Mouse (Mus musculus) small intestine, adult 2 months (tissue): ENCODE measurements around the gene Dnaja2. TPM values are rescaled to one million over a fixed set of nuclear protein-coding genes. Genes with fewer than 3 reads are reported as not detected.

Experiments used
- H3K27ac ChIP-seq: fragments of 200-500 bp; 2 replicates; pipeline ENCODE4 v1.5.1; 2012; ENCODE audit warnings: low read depth, low read length, control low read depth, inconsistent platforms; ENCODE audit not compliant: insufficient read depth
- H3K27me3 ChIP-seq: fragments of 200-500 bp; 2 replicates; pipeline ENCODE4 v1.6.1; 2012; ENCODE audit warnings: mild to moderate bottlenecking, moderate library complexity, low read length, inconsistent platforms; ENCODE audit not compliant: control insufficient read depth, insufficient read depth
- H3K36me3 ChIP-seq: fragments of 200-500 bp; 2 replicates; pipeline ENCODE4 v1.6.1; 2012; ENCODE audit warnings: mild to moderate bottlenecking, low read length, control low read depth, inconsistent platforms; ENCODE audit not compliant: control insufficient read depth, insufficient read depth
- H3K4me1 ChIP-seq: fragments of 200-500 bp; 2 replicates; pipeline ENCODE4 v1.6.1; 2012; ENCODE audit warnings: low read length, inconsistent platforms, mixed read lengths; ENCODE audit not compliant: control insufficient read depth, insufficient read depth, insufficient read length
- H3K4me3 ChIP-seq: fragments of 200-500 bp; 2 replicates; pipeline ENCODE4 v1.5.1; 2012; ENCODE audit warnings: low read depth, mild to moderate bottlenecking, control low read depth, inconsistent platforms, low read length, moderate library complexity
- CTCF ChIP-seq: fragments of 200-500 bp; IDR thresholded peaks from 2 replicates; pipeline ENCODE4 v1.5.1; 2012; ENCODE audit warnings: low read depth, mild to moderate bottlenecking, control low read depth, inconsistent platforms, low read length, moderate library complexity, mixed read lengths; ENCODE audit not compliant: insufficient replicate concordance, insufficient read length; ENCODE audit errors: extremely low read depth
- POLR2A ChIP-seq: fragments of 200-500 bp; IDR thresholded peaks from 2 replicates; pipeline ENCODE4 v1.6.1; 2012; ENCODE audit warnings: low read depth, mild to moderate bottlenecking, control low read depth, inconsistent platforms, low read length, moderate library complexity
- WGBS: fragments of 180-500 bp; shearing (Covaris S2); methylation state at CpG from one replicate; pipeline ENCODE4 v1.1.7; 2018; 5-methylcytosine and 5-hydroxymethylcytosine counted together
- polyA plus RNA-seq: library from polyadenylated mRNA; depleted of rRNA; stranded (reverse); fragments of >200 nt; gene quantifications from 2 replicates; pipeline ENCODE4 v1.2.3, GENCODE M21; 2012

Dnaja2 gene
- polyA plus RNA-seq, 1 experiment, result 10.3 TPM

GRCm38 (mm10) chr8:85594983-85595382 lies 39.8 kb upstream of the Dnaja2 start:
- Histone ChIP-seq H3K4me1 (peaks cover 3% of the 10 kb centered on the region; the same call in 1 of the 2 replicates), H3K36me3 (no peaks in the 10 kb centered on the region), H3K4me3 (no peak overlapping the region), H3K27me3 (no peaks in the 10 kb centered on the region), H3K27ac (no peak overlapping the region)
- WGBS, result 18% methylated on average over 3 of the region's 3 CpGs
- TF ChIP-seq POLR2A (no peak), CTCF (no peak)

DNA sequence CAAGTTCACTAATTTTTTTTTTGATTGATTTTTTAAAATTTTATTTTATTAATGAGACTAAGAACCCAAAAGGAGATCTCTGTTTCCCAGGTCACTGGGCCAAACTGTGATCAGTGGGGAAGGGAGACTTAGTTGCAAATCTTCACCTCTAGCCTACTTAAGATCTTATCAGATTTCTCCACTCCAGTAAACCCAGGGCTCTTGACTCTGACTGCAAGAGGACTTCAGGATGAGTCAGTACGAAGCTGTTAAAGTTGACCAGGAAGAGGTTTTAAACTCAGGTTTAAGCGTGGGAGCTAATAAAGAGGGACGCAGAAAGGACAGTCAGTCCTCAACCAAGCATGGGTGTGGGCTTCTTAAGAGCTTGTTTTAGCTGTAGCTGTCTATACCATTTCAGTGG lies 38.2 kb upstream of the Dnaja2 start:
- TF ChIP-seq CTCF (no peak), POLR2A (no peak)
- Histone ChIP-seq H3K27me3 (no peaks in the 10 kb centered on the region), H3K4me1 (peaks cover 3% of the 10 kb centered on the region; the same call in 1 of the 2 replicates), H3K36me3 (no peaks in the 10 kb centered on the region), H3K27ac (no peak overlapping the region), H3K4me3 (no peak overlapping the region)
- 53% methylated on average over 3 of the region's 3 CpGs for WGBS

- 81% methylated on average over 1 of the region's 1 CpGs for WGBS
- Histone ChIP-seq H3K4me3 (no peak overlapping the region), H3K27me3 (no peaks in the 10 kb centered on the region), H3K4me1 (no peaks in the 10 kb centered on the region; the same call in 1 of the 2 replicates), H3K36me3 (no peaks in the 10 kb centered on the region), H3K27ac (no peak overlapping the region)
- TF ChIP-seq POLR2A, result no peak
- TF ChIP-seq CTCF, result no peak
Measured at GRCm38 (mm10) chr8:85591532-85591931, 36.4 kb upstream of the Dnaja2 start.

GRCm38 (mm10) chr8:85590258-85590657 lies 35.1 kb upstream of the Dnaja2 start:
- Histone ChIP-seq H3K27ac (no peak overlapping the region), H3K4me1 (no peaks in the 10 kb centered on the region; the same call in 1 of the 2 replicates), H3K36me3 (no peaks in the 10 kb centered on the region), H3K27me3 (no peaks in the 10 kb centered on the region), H3K4me3 (no peak overlapping the region)
- 26% methylated on average over 1 of the region's 1 CpGs for WGBS
- TF ChIP-seq CTCF (no peak), POLR2A (no peak)

GRCm38 (mm10) chr8:85588596-85588995 lies 33.5 kb upstream of the Dnaja2 start:
- H3K36me3 ChIP-seq, result no peaks in the 10 kb centered on the region
- no peaks in the 10 kb centered on the region for H3K27me3 ChIP-seq
- no peak overlapping the region for H3K4me3 ChIP-seq
- no peaks in the 10 kb centered on the region for H3K4me1 ChIP-seq
- TF ChIP-seq POLR2A (no peak), CTCF (no peak)
- WGBS, result 88% methylated on average over 2 of the region's 2 CpGs
- H3K27ac ChIP-seq, result no peak overlapping the region

GRCm38 (mm10) chr8:85577666-85578065 lies 22.5 kb upstream of the Dnaja2 start:
- Histone ChIP-seq H3K4me3 (no peak overlapping the region), H3K27ac (no peak overlapping the region), H3K27me3 (no peaks in the 10 kb centered on the region), H3K36me3 (no peaks in the 10 kb centered on the region), H3K4me1 (no peaks in the 10 kb centered on the region)
- 90% methylated on average over 3 of the region's 3 CpGs for WGBS
- TF ChIP-seq CTCF (no peak), POLR2A (no peak)

- 77% methylated on average over 2 of the region's 2 CpGs for WGBS
- TF ChIP-seq CTCF, result no peak
- no peak for TF ChIP-seq POLR2A
Measured at GRCm38 (mm10) chr8:85573972-85574496, 18.9 kb upstream of the Dnaja2 start.

More at GRCm38 (mm10) chr8:85573972-85574496, 18.9 kb upstream of the Dnaja2 start:
- Histone ChIP-seq H3K4me1 (no peaks in the 10 kb centered on the region), H3K27me3 (no peaks in the 10 kb centered on the region), H3K4me3 (no peak overlapping the region), H3K27ac (no peak overlapping the region), H3K36me3 (no peaks in the 10 kb centered on the region)
